Mouse (Mus musculus) kidney, adult 9 months (tissue): ENCODE data around the gene Ndst2.

Experiments used
- DNase-seq: peaks from one replicate; pipeline ENCODE4 v3.0.0; 2022

The Ndst2 gene

DNA sequence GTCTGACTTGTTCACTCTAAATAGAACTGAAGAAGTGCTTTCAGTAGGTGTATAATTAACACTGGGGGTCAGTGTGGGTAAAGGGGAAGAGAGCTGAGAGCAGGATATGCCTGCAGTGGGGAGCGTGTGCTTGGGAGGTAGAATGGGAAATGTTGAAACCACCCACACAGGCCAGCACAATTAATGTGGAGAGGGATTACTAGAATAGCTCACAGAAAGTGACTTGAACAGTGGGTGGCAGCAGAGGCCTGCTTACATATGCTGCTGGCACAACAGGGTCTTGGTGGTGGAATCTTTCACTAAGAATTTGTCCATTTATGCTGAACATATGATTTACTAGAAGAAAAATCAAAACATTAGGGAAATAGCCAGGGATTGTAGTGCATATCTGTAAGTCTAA is 37.4 kb downstream of the Ndst2 start:
- DNase-seq: peak; percentile 39

DNA sequence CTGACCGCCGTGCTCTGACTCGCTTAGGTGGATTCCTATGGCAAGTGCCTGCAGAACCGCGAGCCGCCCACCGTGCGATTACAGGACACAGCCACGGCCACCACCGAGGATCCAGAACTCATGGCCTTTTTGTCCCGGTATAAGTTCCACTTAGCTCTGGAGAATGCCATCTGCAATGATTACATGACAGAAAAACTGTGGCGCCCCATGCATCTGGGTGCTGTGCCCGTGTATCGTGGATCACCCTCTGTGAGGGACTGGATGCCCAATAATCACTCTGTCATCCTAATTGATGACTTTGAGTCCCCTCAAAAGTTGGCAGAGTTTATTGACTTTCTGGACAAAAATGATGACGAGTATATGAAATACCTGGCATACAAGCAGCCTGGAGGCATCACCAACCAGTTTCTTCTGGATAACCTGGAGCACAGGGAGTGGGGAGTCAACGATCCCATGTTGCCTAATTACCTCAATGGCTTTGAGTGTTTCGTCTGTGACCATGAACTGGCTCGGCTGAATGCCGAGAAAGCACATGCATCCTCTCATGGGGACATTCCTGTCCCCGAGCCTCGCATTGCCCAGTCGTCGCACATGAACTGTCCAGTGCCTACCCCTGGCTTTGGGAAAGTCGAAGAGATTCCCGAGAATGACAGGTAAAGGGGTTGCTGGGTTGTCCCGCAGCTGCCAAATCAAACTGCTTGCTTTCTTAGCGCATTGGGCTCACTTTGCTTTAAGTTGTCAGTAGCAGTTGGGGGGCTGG is 38.4 kb downstream of the Ndst2 start:
- no peak for DNase-seq

DNA sequence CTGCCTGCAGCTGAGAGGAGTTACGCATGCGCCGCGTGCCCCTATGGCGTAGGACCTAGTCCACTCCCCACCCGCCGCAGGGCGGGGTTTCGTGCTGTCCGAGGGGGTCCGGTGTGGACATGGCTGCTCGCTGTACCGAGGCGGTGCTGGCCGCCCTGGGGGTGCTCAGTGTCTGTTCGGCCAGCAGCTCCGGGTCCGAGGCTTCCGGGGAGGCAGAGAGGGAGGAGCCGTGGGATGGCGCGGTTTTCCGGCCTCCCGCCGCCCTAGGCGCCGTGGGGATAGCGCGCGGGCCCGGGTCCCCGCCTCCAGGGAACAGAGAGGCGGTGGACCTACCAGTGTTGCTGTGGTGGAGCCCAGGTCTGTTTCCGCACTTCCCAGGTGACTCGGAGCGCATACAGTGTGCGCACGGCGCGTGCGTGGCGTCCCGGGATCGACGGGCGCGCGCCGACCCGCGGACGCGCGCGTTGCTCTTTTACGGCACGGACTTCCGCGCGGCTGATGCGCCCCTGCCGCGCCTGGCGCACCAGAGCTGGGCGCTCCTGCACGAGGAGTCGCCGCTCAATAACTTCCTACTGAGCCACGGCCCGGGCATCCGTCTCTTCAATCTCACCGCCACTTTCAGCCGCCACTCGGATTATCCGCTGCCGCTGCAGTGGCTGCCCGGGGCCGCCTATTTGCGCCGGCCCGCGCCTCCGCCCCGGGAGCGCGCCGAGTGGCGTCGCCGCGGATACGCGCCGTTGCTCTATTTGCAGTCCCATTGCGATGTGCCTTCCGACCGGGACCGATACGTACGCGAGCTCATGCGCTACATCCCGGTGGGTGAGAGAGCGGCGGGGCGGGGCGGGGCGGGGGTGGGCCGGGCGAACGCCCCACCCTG is 39.2 kb downstream of the Ndst2 start, which contains the start of gene Fut11:
Gene Fut11 (plus strand): TSS at position 85 of the 877 bp plus-strand sequence.
- DNase-seq: peak; percentile 77

DNA sequence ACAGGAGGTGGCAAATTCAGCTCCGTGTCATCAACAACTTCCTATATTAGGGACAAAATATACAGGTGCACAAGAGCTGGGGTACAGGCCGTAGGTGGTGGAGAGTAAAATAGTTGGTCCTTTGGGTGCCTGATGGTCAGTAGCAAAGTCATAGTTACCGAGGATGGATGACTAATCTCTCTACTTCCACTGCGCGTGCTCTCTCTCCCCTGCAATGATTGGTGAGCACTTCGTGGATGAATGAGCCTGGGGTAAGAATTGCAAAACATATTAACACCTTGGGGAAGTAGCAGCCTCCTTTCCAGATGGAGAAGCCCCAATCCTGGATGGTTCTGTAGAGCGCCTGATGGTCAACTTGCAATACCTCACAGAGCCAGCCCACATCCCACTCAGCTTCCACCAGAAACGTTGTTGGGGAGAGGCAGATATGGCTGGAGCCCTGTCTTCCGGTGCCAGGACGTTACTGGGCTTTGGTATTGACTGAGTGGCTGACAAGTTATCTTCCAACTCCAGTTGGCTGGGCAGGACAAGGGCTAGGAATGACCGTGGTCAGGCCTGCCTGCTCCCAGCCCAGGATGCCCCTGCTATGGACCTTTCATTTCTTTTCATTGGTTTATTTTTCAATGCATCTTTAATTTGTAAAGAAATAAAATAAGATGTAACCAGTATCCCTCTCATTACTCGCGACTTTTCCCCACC is 40.0 kb downstream of the Ndst2 start:
- DNase-seq: peak; percentile 27

DNA sequence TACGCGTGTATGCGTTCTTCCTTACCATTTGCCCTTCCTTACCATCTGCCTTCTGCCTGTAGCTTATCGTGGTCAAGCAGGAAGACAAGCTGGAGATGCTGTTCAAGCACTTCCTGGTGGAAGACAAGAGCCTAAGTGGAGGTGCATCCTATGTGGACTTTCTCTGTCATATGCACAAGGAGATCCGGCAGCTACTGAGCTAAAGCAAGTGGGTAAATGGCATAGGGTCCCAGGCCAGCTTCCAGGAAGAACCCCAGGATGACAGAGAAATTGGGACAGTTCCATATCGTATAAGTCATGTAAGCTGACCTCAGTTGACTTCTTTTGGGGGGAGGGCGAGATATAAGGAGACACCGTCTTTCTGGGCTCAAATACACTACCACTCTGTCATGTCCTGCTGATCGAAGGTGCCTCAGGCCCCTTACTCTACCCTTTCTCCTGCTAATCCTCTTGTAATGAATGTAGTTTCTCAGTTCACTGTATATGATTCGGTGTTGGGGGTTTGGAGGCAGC is 40.7 kb downstream of the Ndst2 start:
- DNase-seq: no peak

DNA sequence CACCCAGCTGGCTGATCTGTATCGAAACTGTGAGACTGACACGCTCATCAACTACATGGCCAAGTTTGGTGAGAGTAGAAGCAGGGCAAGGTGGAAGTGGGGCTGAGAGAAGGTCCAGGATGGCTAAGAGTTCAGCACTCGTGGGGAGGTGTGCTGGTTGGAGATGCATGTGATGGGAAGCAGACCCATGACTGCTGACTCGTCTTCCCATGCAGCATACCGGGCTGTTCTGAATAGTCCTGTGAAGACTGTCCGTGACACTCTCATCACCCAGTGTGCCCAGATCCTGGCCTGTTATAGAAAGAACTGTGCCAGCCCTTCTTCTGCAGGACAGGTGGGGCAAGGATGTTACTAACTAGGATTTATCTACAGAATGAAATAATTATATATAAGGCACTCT is 42.6 kb downstream of the Ndst2 start:
- no peak for DNase-seq

DNA sequence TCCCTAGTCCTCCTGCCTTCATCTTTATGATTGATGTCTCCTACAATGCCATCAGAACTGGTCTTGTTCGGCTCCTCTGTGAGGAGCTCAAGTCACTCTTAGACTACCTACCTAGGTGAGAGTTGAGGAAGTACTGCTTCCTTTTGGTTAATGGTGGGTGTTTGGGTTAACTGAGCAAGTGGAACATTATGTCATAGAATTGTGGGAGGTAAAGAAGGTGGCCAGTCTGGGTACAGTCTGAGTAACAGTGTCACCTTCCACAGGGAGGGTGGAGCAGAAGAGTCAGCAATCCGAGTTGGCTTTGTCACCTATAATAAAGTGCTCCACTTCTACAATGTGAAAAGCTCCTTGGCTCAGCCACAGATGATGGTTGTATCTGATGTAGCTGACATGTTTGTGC is 45.4 kb downstream of the Ndst2 start:
- no peak for DNase-seq

DNA sequence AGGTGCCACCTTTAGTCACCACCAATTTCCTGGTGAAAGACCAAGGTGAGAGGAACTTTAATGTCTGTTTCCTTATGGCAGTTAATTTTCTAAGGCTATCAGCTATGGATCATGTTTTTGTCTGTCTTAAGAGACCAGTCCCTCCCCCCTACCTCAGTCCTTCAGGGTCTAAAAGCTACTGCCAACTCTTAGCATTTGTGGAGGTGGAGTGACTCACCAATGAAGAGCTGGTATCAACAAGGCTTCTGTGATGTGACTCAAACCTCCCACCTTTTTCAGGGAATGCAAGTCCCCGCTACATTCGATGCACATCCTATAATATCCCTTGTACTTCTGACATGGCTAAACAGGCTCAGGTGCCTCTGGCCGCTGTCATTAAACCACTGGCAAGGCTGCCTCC is 47.8 kb downstream of the Ndst2 start:
- DNase-seq: no peak

DNA sequence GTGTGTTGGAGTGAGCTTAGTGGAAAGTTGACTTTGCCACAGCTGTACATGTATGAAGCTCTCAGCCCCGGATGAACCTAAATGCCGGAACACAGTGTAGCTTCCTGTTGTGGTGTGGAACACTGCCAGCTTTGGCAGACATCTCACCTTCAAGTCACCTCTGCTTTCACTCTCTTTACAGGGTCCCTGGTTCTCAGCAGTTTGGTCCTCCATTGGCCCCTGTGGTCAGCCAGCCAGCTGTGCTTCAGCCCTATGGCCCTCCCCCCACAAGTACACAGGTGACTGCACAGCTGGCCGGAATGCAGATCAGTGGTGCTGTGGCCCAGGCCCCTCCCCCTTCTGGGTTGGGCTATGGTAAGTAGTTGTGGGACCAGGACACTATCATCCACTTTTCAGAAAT is 51.9 kb downstream of the Ndst2 start:
- peak; percentile 58 for DNase-seq

DNA sequence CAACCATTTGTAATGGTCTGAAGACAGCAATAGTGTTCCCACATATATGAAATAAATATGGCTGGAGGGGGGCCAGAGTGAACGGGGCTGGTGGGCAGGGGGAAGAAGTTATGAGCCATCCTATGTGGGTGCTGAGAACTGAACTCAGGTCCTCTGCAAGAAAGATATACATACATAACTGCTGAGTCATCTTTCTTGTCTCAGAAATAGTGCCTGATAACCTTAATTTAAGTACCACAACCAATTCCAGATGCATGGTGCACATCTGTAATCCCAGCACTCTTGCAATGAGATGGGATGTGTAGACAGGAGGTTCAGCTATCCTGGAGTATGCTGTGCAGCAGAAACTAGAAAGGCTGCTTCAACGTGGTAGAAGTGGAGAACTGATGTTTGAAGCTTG is 52.6 kb downstream of the Ndst2 start:
- no peak for DNase-seq

DNA sequence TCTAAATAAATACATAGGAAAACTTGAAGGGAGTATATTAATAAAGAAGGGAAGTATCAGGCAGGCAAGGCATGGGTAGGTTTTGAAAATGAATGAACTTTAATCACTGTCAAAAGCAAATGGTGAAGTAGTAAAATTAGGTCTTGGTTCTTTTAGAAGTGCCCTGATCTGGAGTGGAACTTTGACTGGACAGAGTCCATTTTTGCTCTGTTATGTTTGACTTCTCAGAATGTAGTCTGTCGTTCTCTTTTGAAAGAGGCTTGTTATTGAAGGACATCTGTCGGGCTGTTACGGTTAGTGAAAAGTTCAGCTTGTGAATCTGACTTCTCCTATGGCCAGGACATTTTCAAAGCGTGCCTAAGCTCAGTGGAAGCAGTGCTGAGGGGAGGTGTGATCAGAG is 56.5 kb downstream of the Ndst2 start:
- peak; percentile 54 for DNase-seq

DNA sequence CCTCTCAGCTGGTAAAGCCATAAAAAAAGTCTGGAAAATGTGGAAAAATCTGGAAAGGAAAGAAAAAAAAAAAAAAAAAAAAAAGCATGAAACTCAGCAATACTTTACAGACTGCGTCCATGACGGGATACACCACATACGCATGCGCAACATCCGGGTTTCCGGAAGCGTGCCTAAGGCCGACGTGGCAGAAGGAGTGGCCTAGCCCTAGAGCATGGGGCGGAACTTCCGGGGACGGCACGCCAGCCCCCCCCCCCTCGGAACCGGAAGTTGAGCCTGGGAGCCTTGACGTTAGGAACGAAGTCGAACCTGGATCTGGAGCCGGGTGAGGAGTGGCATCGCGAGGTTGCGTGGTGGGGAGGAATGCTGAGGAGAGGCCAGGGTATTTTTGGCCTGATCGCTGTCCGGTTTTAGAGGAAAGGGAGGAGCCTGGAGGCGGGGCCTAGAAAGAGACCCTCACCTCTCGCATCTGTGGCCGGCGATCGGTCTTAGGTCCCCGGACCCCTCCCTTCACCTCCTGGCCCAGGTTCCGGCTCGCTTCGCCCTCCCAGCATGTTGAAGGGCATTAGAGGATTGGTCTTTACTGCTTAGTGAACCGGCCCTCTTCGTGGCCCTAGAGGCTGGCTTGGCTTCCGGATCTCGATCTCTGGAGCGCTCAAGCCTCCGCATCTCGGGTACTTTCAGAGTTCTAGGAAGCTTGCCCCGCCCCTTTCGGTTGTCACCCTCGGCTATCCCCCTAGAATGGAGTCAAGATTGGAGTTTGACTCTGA is 60.1 kb downstream of the Ndst2 start, which contains the start of gene Sec24c:
Gene Sec24c (plus strand): TSS at position 245 of the 770 bp plus-strand sequence.
- peak; percentile 97 for DNase-seq

DNA sequence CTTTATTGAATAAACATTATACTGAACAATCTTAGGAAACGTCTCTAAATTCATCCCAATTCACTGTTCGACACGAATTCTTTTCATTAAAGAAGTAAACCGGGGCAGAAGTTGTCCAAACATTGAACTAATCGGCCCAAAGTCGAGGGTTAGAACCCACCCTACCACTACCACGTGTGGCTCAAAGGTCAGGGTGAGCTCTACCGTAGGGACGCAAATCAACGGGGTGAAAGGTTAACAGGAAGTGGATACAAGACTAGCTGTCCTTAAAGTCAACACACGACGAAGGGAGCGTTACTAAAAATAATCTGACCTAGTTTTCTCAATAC is 60.7 kb downstream of the Ndst2 start:
- peak; percentile 92 for DNase-seq
